Mouse (Mus musculus): ENCODE measurements around the gene Sumf1.

GRCm38 (mm10) chr6:108234536-108234935, 49.2 kb upstream of the Sumf1 start:
- TF ChIP-seq CTCF (IDR thresholded peaks at IDR 0.05; ENCODE audit: low read depth, low read length): no peak
- no peak for TF ChIP-seq TAL1 (conservative IDR thresholded peaks at IDR 0.05; ENCODE audit: low read depth, low read length)
- no peak for TF ChIP-seq GATA1 (IDR thresholded peaks at IDR 0.05; ENCODE audit: borderline replicate concordance, low read length)
